Mouse (Mus musculus) thymus, adult 2 months (tissue): Measurements from ENCODE around the gene Rnf34. TPM values are rescaled to one million over a fixed set of nuclear protein-coding genes. Genes with fewer than 3 reads are reported as not detected.

Experiments used
- DNase-seq: peaks from one replicate; pipeline ENCODE4 v3.0.0; 2021
- H3K27ac ChIP-seq: fragments of 200-500 bp; 2 replicates; pipeline ENCODE4 v1.5.1; 2012; ENCODE audit warnings: low read length, control low read depth; ENCODE audit not compliant: control insufficient read depth, insufficient read depth
- H3K27me3 ChIP-seq: fragments of 200-500 bp; 2 replicates; pipeline ENCODE4 v1.6.1; 2012; ENCODE audit warnings: mild to moderate bottlenecking, low read length, moderate library complexity, mixed read lengths; ENCODE audit not compliant: control insufficient read depth, insufficient read depth
- H3K36me3 ChIP-seq: fragments of 200-500 bp; 2 replicates; pipeline ENCODE4 v1.6.1; 2012; ENCODE audit warnings: mild to moderate bottlenecking, low read length, moderate library complexity; ENCODE audit not compliant: control insufficient read depth, insufficient read depth
- H3K4me1 ChIP-seq: fragments of 200-500 bp; replicated peaks from 2 replicates; pipeline ENCODE4 v1.6.1; 2012; ENCODE audit warnings: low read length; ENCODE audit not compliant: control insufficient read depth, insufficient read depth
- H3K4me3 ChIP-seq: fragments of 200-500 bp; 2 replicates; pipeline ENCODE4 v1.5.1; 2012; ENCODE audit warnings: mild to moderate bottlenecking, low read length, control low read depth, moderate library complexity; ENCODE audit not compliant: control insufficient read depth, insufficient read depth
- CTCF ChIP-seq: fragments of 200-500 bp; IDR thresholded peaks from 2 replicates; pipeline ENCODE4 v1.5.1; 2012; ENCODE audit warnings: mild to moderate bottlenecking, control low read depth, low read length, moderate library complexity, borderline replicate concordance; ENCODE audit not compliant: control insufficient read depth, poor library complexity, insufficient read depth; ENCODE audit errors: extremely low read depth
- POLR2A ChIP-seq: fragments of 200-500 bp; IDR thresholded peaks from 2 replicates; pipeline ENCODE4 v1.6.1; 2012; ENCODE audit warnings: mild to moderate bottlenecking, low read length, control low read depth, moderate library complexity; ENCODE audit not compliant: control insufficient read depth, poor library complexity, insufficient read depth; ENCODE audit errors: extremely low read depth
- WGBS: fragments of 180-500 bp; shearing (Covaris S2); methylation state at CpG from one replicate; pipeline ENCODE4 v1.1.7; 2018; 5-methylcytosine and 5-hydroxymethylcytosine counted together
- polyA plus RNA-seq: library from polyadenylated mRNA; depleted of rRNA; stranded (reverse); fragments of >200 nt; gene quantifications from 2 replicates; pipeline ENCODE4 v1.2.3, GENCODE M21; 2012

Rnf34 gene
- polyA plus RNA-seq, 1 experiment = 21.7 TPM

DNA sequence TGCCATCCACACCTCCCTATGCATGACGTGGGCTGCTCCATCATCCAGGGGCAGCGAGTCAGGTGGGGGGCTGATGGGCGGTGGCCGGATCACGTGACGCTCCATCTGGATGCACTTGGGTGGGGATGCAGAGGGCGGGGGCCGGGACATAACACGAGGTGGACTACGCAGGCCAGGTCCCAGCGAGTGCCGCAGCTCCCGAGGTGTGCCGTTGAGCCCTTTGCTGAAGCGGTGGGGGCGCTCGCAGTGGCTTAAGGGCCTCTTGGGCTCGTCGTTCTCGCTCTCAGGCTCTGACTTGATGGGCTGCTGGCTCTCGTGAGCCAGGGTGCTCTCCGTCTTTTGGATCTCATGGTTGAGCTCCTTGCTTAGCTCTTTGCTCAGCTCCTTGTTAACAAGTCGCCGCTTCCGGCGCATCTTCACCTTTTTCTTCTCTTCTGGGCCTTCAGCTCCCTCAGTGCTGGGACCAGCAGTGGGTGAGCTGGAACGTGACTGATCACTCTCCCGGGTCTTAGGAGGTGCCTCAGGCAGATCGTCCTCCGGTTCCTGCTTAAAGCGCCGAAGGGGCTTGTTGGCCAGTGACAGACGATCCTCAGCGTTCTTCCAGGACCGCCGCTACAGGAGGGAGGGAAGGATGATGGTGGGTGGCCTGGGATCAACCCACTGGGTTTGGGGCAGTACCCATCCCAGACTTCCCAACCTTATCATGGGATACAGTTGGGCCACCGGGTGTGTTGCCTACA, 30.6 kb downstream of the Rnf34 start:
- Histone ChIP-seq H3K27me3 (no peaks in the 10 kb centered on the region), H3K4me3 (no peak overlapping the region), H3K4me1 (no peaks in the 10 kb centered on the region; the same call in 1 of the 2 replicates), H3K27ac (no peak overlapping the region), H3K36me3 (peaks cover 34% of the 10 kb centered on the region)
- DNase-seq = no peak
- 98% methylated on average over 37 of the region's 37 CpGs for WGBS
- TF ChIP-seq POLR2A = no peak
- no peak for TF ChIP-seq CTCF

DNA sequence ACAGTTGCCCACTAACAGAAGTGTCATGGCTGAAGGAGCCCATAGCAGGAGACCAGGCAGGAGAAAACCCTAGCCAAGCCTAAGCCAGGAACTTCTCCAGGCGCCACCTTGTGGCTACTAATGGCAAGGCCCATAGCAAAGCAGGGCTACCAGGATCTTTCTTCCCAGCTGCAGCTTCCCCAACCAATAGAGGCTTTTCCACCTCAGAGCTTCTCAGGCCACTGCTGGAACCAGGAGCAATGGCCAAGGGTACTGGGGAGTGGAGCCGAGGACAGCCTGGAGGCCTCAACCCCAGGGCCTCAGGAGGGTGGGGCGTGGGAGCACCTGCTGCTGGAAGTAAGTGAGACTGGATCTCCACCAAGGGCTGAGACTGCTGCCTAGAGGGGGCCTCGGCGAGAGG, 31.5 kb downstream of the Rnf34 start:
- peak; percentile 62 for DNase-seq
- Histone ChIP-seq H3K27ac (no peak overlapping the region), H3K4me3 (no peak overlapping the region), H3K4me1 (no peaks in the 10 kb centered on the region; the same call in 1 of the 2 replicates), H3K36me3 (peaks cover 34% of the 10 kb centered on the region), H3K27me3 (no peaks in the 10 kb centered on the region)
- TF ChIP-seq POLR2A = no peak
- TF ChIP-seq CTCF = peak; percentile 80; the same call in 1 of the 2 replicates
- 67% methylated on average over 5 of the region's 5 CpGs for WGBS

DNA sequence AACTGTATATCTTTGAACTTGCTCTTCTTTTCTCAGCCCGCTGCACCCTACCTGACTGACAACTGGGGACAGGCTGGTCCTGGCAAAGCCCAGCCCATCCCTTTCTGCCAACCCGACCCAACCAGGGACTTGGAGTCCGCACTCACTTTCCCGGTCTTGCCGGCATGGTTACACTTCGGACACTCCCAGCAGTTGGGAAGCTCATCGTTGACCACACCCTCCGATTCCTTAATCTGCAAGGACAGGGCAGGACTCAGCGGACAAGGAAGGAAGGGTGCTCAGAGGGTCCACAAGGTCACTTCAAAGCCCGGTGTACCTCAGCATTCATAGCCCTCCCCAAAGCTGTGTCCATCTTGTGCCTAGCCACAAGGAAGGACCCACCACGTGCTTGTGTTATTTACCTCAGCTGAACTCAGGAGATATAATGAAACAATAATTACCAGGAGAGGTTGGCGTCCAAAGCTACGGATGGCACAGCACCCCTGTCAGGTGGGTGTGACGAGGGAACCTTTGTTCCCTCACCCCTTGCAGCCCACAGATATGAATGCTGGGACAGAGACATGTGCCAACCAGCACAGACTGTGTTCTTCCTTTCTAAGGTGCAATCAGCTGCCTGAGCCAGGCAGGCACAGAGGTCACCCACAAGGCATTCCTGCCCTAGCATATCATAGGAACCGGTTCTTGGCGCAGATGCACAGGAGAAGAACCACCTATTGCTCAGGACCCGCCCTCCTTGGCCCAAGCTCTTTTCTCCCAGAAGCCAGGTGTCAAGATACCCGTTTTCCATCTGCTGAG, 32.6 kb downstream of the Rnf34 start:
- Histone ChIP-seq H3K36me3 (peaks cover 25% of the 10 kb centered on the region), H3K27ac (no peak overlapping the region), H3K4me1 (no peaks in the 10 kb centered on the region; the same call in 1 of the 2 replicates), H3K4me3 (no peak overlapping the region), H3K27me3 (no peaks in the 10 kb centered on the region)
- WGBS = 95% methylated on average over 18 of the region's 18 CpGs
- no peak for DNase-seq
- no peak for TF ChIP-seq POLR2A
- no peak for TF ChIP-seq CTCF

DNA sequence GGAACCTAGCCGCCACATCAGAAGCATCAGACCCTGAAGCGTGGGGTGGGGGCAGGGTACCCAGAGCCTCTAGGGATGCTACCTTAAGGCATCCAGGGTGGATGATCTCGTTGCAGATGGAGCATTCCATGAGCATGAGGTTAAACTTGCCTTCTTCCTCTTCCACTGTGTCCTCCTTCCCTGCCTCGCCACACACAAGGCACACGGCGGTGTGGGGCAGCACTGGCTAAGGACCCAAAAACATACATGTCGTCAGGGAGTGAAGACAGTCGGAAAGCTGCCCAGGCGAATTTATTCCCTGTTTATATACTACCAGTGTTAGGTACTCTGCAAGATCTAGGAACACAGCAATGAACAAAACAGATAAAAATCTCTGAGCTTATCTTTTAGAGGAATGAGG, 33.4 kb downstream of the Rnf34 start:
- Histone ChIP-seq H3K4me1 (no peaks in the 10 kb centered on the region; the same call in 1 of the 2 replicates), H3K27ac (no peak overlapping the region), H3K4me3 (no peak overlapping the region), H3K27me3 (no peaks in the 10 kb centered on the region), H3K36me3 (peaks cover 25% of the 10 kb centered on the region)
- 90% methylated on average over 9 of the region's 9 CpGs for WGBS
- no peak for DNase-seq
- no peak for TF ChIP-seq POLR2A
- TF ChIP-seq CTCF = no peak

- WGBS = 55% methylated on average over 2 of the region's 2 CpGs
- Histone ChIP-seq H3K4me3 (no peak overlapping the region), H3K27ac (no peak overlapping the region), H3K27me3 (no peaks in the 10 kb centered on the region), H3K36me3 (peaks cover 22% of the 10 kb centered on the region), H3K4me1 (no peaks in the 10 kb centered on the region; the same call in 1 of the 2 replicates)
- TF ChIP-seq CTCF (no peak), POLR2A (no peak)
- no peak for DNase-seq
Measured at GRCm38 (mm10) chr5:122883652-122884235, 33.9 kb downstream of the Rnf34 start.

DNA sequence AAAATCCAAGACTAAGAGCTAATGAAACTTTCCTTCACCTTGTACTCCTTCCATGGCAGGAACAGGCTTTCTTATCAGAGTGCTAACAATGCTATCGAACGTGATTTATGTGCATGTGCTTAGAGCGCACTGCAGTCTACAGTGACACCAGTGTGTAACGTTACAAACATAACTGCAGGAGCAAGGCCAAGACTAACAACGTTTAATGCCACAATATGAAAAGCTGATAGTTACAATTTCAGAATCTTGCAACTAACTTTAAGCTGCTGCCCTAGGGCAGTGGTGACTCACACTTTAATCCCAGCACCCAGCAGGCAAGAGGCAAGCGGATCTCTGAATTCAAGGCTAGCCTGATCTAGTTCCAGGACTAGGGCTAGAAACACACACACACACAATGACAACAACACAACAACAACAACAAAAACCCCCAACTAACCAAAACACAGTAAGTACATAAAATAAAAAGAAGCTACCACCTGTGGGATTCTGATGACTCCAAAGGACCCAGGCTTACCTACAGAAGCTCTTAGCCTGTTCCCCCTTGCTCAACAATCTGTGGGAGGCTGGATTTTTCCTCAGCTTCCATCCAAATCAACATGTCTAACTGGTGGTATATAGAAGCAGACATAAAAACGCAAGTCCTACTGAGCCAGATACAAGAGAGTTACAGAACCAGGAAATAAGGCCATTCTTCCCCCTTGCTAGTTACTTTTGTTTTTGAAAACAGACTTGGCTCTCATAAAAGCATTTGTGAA, 34.9 kb downstream of the Rnf34 start:
- Histone ChIP-seq H3K27ac (no peak overlapping the region), H3K36me3 (peaks cover 15% of the 10 kb centered on the region), H3K27me3 (no peaks in the 10 kb centered on the region), H3K4me1 (no peaks in the 10 kb centered on the region; the same call in 1 of the 2 replicates), H3K4me3 (no peak overlapping the region)
- TF ChIP-seq POLR2A = no peak
- TF ChIP-seq CTCF = no peak
- 81% methylated on average over 7 of the region's 7 CpGs for WGBS
- no peak for DNase-seq

- TF ChIP-seq CTCF = no peak
- no peak for TF ChIP-seq POLR2A
- Histone ChIP-seq H3K27me3 (no peaks in the 10 kb centered on the region), H3K36me3 (peaks cover 6% of the 10 kb centered on the region; the same call in 1 of the 2 replicates), H3K27ac (no peak overlapping the region), H3K4me3 (no peak overlapping the region), H3K4me1 (no peaks in the 10 kb centered on the region; the same call in 1 of the 2 replicates)
- no peak for DNase-seq
- WGBS = 93% methylated on average over 9 of the region's 9 CpGs
Measured at GRCm38 (mm10) chr5:122887033-122887432, 37.2 kb downstream of the Rnf34 start.
